In genomic region chr5:147497714-147498113, GRCm38 (mm10) we compare ENCODE assay signal across 21 mouse cellular contexts.
DNase-seq lines count a peak whose midpoint lies in the region; ATAC-seq lines count a peak whose summit lies in the region.
"Had no signal": no experiment of that assay in that cellular context is flagged by ENCODE, and none has a peak within 500 bp of the region (broad histone marks: within the 10 kb centered on the region; RNA-seq: fewer than 3 reads in every experiment).

No protein-coding gene starts in this region.

- ATAC-seq in embryonic facial prominence, embryonic 12.5 days (ENCODE audit: insufficient number of reproducible peaks, insufficient read depth, low FRiP score, low TSS enrichment), result peak; percentile 35; the same call in 1 of the 2 replicates
- 0 out of 2 replicates have a peak, but pooled peaks have one; percentile 35 for ATAC-seq in neural tube, embryonic 15.5 days (ENCODE audit: low FRiP score)
- ATAC-seq in granulocyte monocyte progenitor cell, adult 5-6 weeks (replicated peaks; ENCODE audit: poor library complexity, severe bottlenecking), result peak; percentile 85
- ATAC-seq: forebrain, embryonic 13.5 days; forebrain, postnatal 0 days had no signal

- no peak overlapping the region for H3K27ac ChIP-seq in embryonic facial prominence, embryonic 12.5 days
- H3K27ac ChIP-seq in embryonic facial prominence, embryonic 10.5 days (replicated peaks), result no peak overlapping the region
- no peak overlapping the region for H3K27ac ChIP-seq in neural tube, embryonic 15.5 days (replicated peaks)
- H3K27ac ChIP-seq: forebrain, embryonic 13.5 days; gastrocnemius, adult 2 months; heart, adult 2 months; hindbrain, embryonic 10.5 days; hindbrain, embryonic 15.5 days had no signal

- WGBS in embryonic facial prominence, embryonic 12.5 days, result 59% methylated on average over 3 of the region's 3 CpGs
- WGBS in embryonic facial prominence, embryonic 10.5 days, result 73% methylated on average over 3 of the region's 3 CpGs
- WGBS in neural tube, embryonic 15.5 days, result 44% methylated on average over 3 of the region's 3 CpGs

- H3K27me3 ChIP-seq in embryonic facial prominence, embryonic 12.5 days, result no peaks in the 10 kb centered on the region
- H3K27me3 ChIP-seq in embryonic facial prominence, embryonic 10.5 days (replicated peaks; ENCODE audit: low read depth, poor library complexity, severe bottlenecking), result no peaks in the 10 kb centered on the region
- H3K27me3 ChIP-seq in neural tube, embryonic 15.5 days (replicated peaks), result no peaks in the 10 kb centered on the region
- H3K27me3 ChIP-seq: CH12.LX; forebrain, embryonic 13.5 days; heart, embryonic 12.5 days; hindbrain, embryonic 15.5 days had no signal

- no peak overlapping the region for H3K4me2 ChIP-seq in embryonic facial prominence, embryonic 12.5 days (replicated peaks)
- no peak overlapping the region for H3K4me2 ChIP-seq in neural tube, embryonic 15.5 days
- H3K4me2 ChIP-seq: forebrain, embryonic 13.5 days; heart, embryonic 12.5 days; hindbrain, embryonic 15.5 days had no signal

- H3K4me3 ChIP-seq in embryonic facial prominence, embryonic 12.5 days, result no peak overlapping the region
- H3K4me3 ChIP-seq in embryonic facial prominence, embryonic 10.5 days, result no peak overlapping the region
- no peak overlapping the region for H3K4me3 ChIP-seq in neural tube, embryonic 15.5 days (replicated peaks)
- H3K4me3 ChIP-seq: forebrain, embryonic 13.5 days; gastrocnemius, adult 2 months; heart, adult 2 months; heart, embryonic 12.5 days; hindbrain, embryonic 10.5 days; hindbrain, embryonic 15.5 days had no signal

- DNase-seq in embryonic facial prominence, embryonic 10.5 days (ENCODE audit: low spot score), result no peak
- DNase-seq in neural tube, embryonic 10.5 days (ENCODE audit: extremely low spot score, low spot score), result no peak
- peak; percentile 40 for DNase-seq in mesoderm, embryonic 11.5 days (ENCODE audit: low read depth, low spot score)
- no peak for DNase-seq in cerebellum, adult 9-11 months
- no peak for DNase-seq in kidney, postnatal 36 days
- DNase-seq: adrenal gland, adult 2 months; adrenal gland, postnatal 25 days; embryo, embryonic 11 days; forebrain, postnatal 0 days; gastrocnemius, adult 2 months; gastrocnemius, postnatal 36 days; heart, adult 2 months; kidney, adult 11 months had no signal

- no peaks in the 10 kb centered on the region for H3K9me3 ChIP-seq in embryonic facial prominence, embryonic 12.5 days
- H3K9me3 ChIP-seq in embryonic facial prominence, embryonic 10.5 days, result no peaks in the 10 kb centered on the region
- no peaks in the 10 kb centered on the region for H3K9me3 ChIP-seq in neural tube, embryonic 15.5 days (replicated peaks)
- H3K9me3 ChIP-seq: forebrain, embryonic 13.5 days; heart, embryonic 12.5 days; hindbrain, embryonic 10.5 days; hindbrain, embryonic 15.5 days had no signal

- no peaks in the 10 kb centered on the region for H3K36me3 ChIP-seq in embryonic facial prominence, embryonic 12.5 days
- H3K36me3 ChIP-seq in embryonic facial prominence, embryonic 10.5 days (replicated peaks), result peaks cover 14% of the 10 kb centered on the region
- H3K36me3 ChIP-seq in neural tube, embryonic 15.5 days, result no peaks in the 10 kb centered on the region
- H3K36me3 ChIP-seq: heart, embryonic 12.5 days; hindbrain, embryonic 10.5 days; hindbrain, embryonic 15.5 days had no signal

- no peak overlapping the region for H3K9ac ChIP-seq in embryonic facial prominence, embryonic 12.5 days
- no peak overlapping the region for H3K9ac ChIP-seq in neural tube, embryonic 15.5 days (replicated peaks)
- H3K9ac ChIP-seq: forebrain, embryonic 13.5 days; forebrain, postnatal 0 days; heart, embryonic 12.5 days; hindbrain, embryonic 15.5 days had no signal

- no peaks in the 10 kb centered on the region; the same call in 1 of the 2 replicates for H3K4me1 ChIP-seq in embryonic facial prominence, embryonic 12.5 days
- no peaks in the 10 kb centered on the region for H3K4me1 ChIP-seq in embryonic facial prominence, embryonic 10.5 days
- 0 out of 2 replicates have a peak, but pooled peaks cover 2% of the 10 kb centered on the region for H3K4me1 ChIP-seq in neural tube, embryonic 15.5 days
- H3K4me1 ChIP-seq: hindbrain, embryonic 10.5 days; hindbrain, embryonic 15.5 days had no signal

Comparison
In these comparisons a context has a peak if more than half of its experiments do, and no peak if none do; other contexts are left out.
1. ATAC-seq: peak in every context shown above with its lines; median percentile 85 in granulocyte monocyte progenitor cell, adult 5-6 weeks; 35 in embryonic facial prominence, embryonic 12.5 days; 35 in neural tube, embryonic 15.5 days.